Mouse (Mus musculus): Measurements from ENCODE around the gene Itgb4. TPM values are rescaled to one million over a fixed set of nuclear protein-coding genes. Genes with fewer than 3 reads are reported as not detected.

The Itgb4 gene
- polyA plus RNA-seq, 1 experiment: 5.6 TPM

DNA sequence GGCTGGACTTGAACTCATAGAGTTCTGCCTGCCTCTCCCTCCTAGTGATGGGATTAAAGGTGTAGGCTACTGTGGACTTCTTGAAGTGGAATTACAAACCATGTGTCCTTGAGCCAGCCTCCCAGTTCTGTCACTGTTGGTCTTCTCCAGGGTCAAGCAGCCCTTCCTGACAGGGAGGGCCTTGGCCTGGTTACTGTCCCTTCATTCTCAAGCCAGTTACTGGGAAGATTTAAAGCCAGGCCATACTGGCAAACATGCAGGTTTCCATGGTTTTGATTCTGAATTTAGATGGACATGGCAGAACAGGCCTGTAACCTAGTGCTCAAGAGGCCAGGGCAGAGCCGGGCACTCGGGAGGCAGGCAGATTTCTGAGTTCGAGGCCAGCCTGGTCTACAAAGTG, 20.7 kb downstream of the Itgb4 start:
- no peaks in the 10 kb centered on the region for H3K36me3 ChIP-seq (replicated peaks; ENCODE audit: low read length)
- peaks cover 54% of the 10 kb centered on the region for H3K27me3 ChIP-seq (replicated peaks)
- H3K9me3 ChIP-seq: no peaks in the 10 kb centered on the region
- H3K4me3 ChIP-seq (replicated peaks): no peak overlapping the region
- H3K4me1 ChIP-seq: peaks cover 26% of the 10 kb centered on the region
- TF ChIP-seq FLI1 (IDR thresholded peaks at IDR 0.05; ENCODE audit: low read length): no peak
- TF ChIP-seq GATA1 (IDR thresholded peaks at IDR 0.05; ENCODE audit: borderline replicate concordance, low read length): no peak

DNA sequence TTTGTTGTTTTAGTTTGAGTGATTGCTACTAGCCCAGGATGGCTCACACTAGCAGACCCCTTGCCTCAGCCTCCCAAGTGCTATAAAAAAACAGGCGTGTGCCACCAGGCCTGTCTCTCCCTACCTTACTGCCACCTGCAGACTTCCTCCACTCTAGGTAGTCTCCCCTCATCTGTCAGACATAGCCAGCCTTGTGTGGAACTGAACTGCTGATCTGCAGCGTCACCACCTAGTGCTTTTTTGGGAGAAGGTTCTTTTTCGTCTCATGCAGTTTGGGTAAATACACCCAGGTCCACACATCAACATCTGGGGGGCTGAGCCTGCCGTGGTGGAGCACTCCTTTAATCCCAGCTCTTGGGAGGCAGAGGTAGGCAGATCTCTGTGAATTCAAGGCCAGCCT, 22.5 kb downstream of the Itgb4 start:
- Histone ChIP-seq H3K4me3 (replicated peaks) (no peak overlapping the region), H3K27me3 (replicated peaks) (peaks cover 37% of the 10 kb centered on the region), H3K4me1 (peaks cover 34% of the 10 kb centered on the region), H3K9me3 (no peaks in the 10 kb centered on the region), H3K36me3 (replicated peaks; ENCODE audit: low read length) (no peaks in the 10 kb centered on the region)
- TF ChIP-seq FLI1 (IDR thresholded peaks at IDR 0.05; ENCODE audit: low read length): no peak
- TF ChIP-seq GATA1 (IDR thresholded peaks at IDR 0.05; ENCODE audit: borderline replicate concordance, low read length): no peak

DNA sequence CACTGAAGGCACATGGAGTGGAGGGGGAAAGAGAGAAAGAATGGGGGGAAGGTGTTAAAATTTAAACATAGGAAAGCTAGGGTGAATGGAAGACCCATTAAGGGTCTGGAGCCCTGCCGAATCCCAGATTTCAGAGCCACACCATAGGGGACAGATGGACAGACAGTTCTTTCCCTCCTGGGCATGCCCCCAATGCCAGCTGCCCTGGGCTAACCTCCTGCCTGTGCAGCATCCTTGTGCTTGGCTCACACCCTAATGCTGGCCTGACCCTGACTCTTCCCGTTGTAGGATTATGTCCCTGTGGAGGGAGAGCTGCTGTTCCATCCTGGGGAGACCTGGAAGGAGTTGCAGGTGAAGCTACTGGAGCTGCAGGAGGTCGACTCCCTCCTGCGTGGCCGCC, 23.2 kb downstream of the Itgb4 start:
- Histone ChIP-seq H3K36me3 (replicated peaks; ENCODE audit: low read length) (no peaks in the 10 kb centered on the region), H3K27me3 (replicated peaks) (peaks cover 33% of the 10 kb centered on the region), H3K9me3 (no peaks in the 10 kb centered on the region), H3K4me1 (peaks cover 40% of the 10 kb centered on the region), H3K4me3 (replicated peaks) (no peak overlapping the region)
- TF ChIP-seq GATA1 (IDR thresholded peaks at IDR 0.05; ENCODE audit: borderline replicate concordance, low read length): no peak
- TF ChIP-seq FLI1 (IDR thresholded peaks at IDR 0.05; ENCODE audit: low read length): no peak

DNA sequence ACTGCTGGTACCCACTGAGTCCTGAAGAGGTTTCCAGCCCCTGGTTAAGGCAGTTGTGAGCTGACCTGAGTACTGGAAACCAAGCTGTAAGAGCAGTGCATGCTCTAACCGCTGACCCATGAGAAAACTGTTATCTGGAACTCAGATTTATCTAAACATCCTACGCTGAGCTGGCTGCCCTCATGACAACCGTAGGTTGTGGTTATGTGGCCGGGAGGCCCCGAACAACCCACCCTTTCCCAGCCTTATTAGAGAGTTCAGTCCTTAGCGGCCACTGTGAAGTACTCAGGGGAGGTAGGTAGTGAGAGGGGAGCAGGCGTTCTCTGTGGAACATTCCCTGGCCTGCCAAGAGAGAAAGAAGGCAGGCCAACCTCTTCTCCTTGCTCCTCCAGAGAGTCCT, 24.5 kb downstream of the Itgb4 start:
- peaks cover 46% of the 10 kb centered on the region for H3K4me1 ChIP-seq
- TF ChIP-seq FLI1 (IDR thresholded peaks at IDR 0.05; ENCODE audit: low read length) (no peak), GATA1 (IDR thresholded peaks at IDR 0.05; ENCODE audit: borderline replicate concordance, low read length) (no peak)
- H3K9me3 ChIP-seq: peaks cover 5% of the 10 kb centered on the region
- peak overlapping the region; percentile 7 for H3K4me3 ChIP-seq (replicated peaks)
- H3K27me3 ChIP-seq (replicated peaks): peaks cover 20% of the 10 kb centered on the region
- peaks cover 3% of the 10 kb centered on the region for H3K36me3 ChIP-seq (replicated peaks; ENCODE audit: low read length)

DNA sequence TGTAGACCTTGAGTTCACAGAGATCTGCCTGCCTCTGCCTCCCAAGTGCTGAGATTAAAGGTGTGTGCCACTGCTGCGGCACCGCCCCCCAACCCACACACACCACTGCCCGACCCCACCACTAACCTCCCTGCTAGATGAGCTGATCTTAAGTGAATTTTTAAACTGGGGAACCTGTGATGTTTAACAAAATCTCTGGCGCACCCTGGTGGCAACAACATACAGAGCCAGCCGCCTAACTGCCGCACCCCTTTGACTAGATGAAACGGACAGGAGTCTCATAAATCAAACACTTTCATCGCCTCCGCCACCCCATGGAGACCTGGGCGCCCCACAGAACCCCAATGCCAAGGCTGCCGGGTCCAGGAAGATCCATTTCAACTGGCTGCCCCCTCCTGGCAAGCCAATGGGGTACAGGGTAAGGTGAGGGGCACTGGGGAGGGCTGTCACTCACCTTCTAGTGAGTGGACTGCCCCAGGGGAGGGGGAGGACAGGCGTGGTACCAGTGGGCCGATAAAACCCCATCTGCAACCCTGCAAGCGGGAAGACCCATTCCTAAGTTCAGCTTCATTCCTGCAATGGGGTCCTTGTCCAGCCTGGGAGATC, 25.1 kb downstream of the Itgb4 start:
- Histone ChIP-seq H3K4me3 (replicated peaks) (peak overlapping the region; percentile 59), H3K36me3 (replicated peaks; ENCODE audit: low read length) (peaks cover 3% of the 10 kb centered on the region), H3K27me3 (replicated peaks) (peaks cover 14% of the 10 kb centered on the region), H3K9me3 (peaks cover 5% of the 10 kb centered on the region), H3K4me1 (peaks cover 52% of the 10 kb centered on the region)
- TF ChIP-seq GATA1 (IDR thresholded peaks at IDR 0.05; ENCODE audit: borderline replicate concordance, low read length) (no peak), FLI1 (IDR thresholded peaks at IDR 0.05; ENCODE audit: low read length) (no peak)

DNA sequence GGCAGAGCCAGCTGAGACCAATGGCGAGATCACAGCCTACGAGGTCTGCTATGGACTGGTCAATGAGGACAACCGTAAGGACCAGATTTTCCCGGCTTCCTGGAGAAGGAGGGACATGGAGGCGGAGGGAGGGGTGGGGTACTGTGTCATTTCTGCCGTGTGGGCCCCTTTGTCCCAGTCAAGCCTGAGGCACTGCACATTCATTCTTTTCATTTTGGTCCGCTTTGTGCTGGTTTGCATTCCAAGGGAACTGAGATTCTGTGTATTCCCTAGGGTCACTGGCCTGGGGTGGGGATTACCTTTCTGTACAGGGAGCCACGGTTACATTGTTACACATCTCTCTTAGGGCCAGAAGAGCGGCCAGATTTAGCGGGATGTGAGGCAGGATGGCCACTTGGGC, 26.1 kb downstream of the Itgb4 start:
- Histone ChIP-seq H3K36me3 (replicated peaks; ENCODE audit: low read length) (peaks cover 3% of the 10 kb centered on the region), H3K9me3 (peaks cover 5% of the 10 kb centered on the region), H3K4me3 (replicated peaks) (peak overlapping the region; percentile 53), H3K4me1 (peaks cover 62% of the 10 kb centered on the region), H3K27me3 (replicated peaks) (peaks cover 13% of the 10 kb centered on the region)
- TF ChIP-seq FLI1 (IDR thresholded peaks at IDR 0.05; ENCODE audit: low read length) (no peak), GATA1 (IDR thresholded peaks at IDR 0.05; ENCODE audit: borderline replicate concordance, low read length) (no peak)

DNA sequence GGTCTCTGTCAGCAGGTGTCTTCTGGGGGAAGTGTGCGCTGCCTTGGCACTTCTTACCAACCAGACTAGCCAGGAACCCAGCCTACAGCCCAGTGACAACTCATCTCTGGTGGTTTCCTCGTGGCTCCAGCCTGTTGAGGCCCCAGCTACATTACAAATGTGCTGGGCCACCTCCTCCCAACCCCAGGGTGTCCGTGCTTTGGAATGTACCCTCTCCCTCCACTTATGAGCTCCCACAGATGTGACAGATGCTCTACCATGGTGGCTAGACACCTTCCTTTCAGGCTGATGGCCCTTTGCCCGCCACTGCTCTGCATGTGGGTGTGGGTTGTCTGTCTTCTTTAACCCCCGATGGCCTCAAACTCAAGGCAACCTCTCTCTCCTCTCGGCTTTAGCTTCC, 27.2 kb downstream of the Itgb4 start:
- H3K27me3 ChIP-seq (replicated peaks): peaks cover 12% of the 10 kb centered on the region

DNA sequence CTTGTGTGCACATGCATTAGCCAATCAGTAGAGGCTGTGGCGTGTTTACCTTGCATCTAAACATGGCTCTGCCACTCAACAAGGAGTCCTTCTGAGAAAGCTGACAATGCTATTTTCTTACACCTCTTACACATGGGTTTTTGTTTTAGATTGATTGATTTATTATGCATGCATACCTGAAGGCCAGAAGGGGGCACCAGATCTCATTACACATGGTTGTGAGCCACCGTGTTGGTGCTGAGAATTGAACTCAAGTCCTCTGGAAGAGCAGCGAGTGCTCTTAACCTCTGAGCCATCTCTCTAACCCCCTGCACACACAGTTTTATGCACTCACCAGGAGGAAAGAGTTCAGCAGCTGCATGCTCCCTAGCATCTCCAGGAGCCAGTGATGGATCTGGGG, 28.4 kb downstream of the Itgb4 start:
- Histone ChIP-seq H3K4me3 (replicated peaks) (peak overlapping the region; percentile 24), H3K36me3 (replicated peaks; ENCODE audit: low read length) (peaks cover 26% of the 10 kb centered on the region), H3K4me1 (peaks cover 85% of the 10 kb centered on the region), H3K27me3 (replicated peaks) (peaks cover 5% of the 10 kb centered on the region), H3K9me3 (peaks cover 5% of the 10 kb centered on the region)
- TF ChIP-seq FLI1 (IDR thresholded peaks at IDR 0.05; ENCODE audit: low read length): no peak
- TF ChIP-seq GATA1 (IDR thresholded peaks at IDR 0.05; ENCODE audit: borderline replicate concordance, low read length): no peak

More for the DNA sequence above, 27.2 kb downstream of the Itgb4 start:
- TF ChIP-seq GATA1 (IDR thresholded peaks at IDR 0.05; ENCODE audit: borderline replicate concordance, low read length) (no peak), FLI1 (IDR thresholded peaks at IDR 0.05; ENCODE audit: low read length) (no peak)
- Histone ChIP-seq H3K4me1 (peaks cover 73% of the 10 kb centered on the region), H3K9me3 (peaks cover 5% of the 10 kb centered on the region), H3K36me3 (replicated peaks; ENCODE audit: low read length) (peaks cover 14% of the 10 kb centered on the region), H3K4me3 (replicated peaks) (no peak overlapping the region)

DNA sequence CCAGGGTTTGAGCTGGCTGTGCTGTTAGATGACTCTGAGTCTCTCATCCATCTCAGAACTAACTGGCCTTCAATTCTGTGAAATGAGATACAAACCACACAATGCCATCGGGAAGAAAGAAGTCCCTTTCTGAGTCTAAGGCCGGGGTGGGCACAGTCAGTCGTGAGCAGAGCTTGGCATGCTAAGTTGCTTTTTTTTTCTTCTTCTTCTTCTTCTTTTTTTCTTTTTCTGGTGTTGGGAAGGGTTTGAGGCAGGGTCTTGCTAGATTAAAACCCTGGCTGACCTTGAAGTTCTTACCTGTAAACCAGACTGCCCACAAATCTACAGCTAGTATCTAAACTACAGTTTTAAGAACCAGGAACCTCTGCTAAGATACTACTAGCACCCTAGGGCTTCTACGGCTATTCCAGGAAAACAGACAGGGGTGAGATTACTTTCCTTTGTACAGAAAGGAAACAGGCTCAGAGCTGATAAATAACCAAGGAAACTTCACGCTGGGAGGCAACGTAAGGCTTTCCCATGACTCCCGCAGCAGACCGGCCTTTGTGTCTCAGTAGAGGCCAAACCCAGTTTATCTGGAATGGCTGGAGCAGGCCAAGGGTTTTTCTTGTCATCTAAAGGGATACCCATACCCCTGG, 29.8 kb downstream of the Itgb4 start:
- Histone ChIP-seq H3K4me1 (peaks cover 93% of the 10 kb centered on the region), H3K4me3 (replicated peaks) (peak overlapping the region; percentile 92), H3K27me3 (replicated peaks) (peaks cover 3% of the 10 kb centered on the region), H3K36me3 (replicated peaks; ENCODE audit: low read length) (peaks cover 40% of the 10 kb centered on the region), H3K9me3 (peaks cover 5% of the 10 kb centered on the region)
- TF ChIP-seq GATA1 (IDR thresholded peaks at IDR 0.05; ENCODE audit: borderline replicate concordance, low read length): peak; percentile 91; the same call in 2 of the 3 replicates
- 0 out of 2 replicates have a peak, but pooled peaks have one; percentile 24 for TF ChIP-seq FLI1 (IDR thresholded peaks at IDR 0.05; ENCODE audit: low read length)

All from megakaryocyte, embryonic 14.5 days (primary cell).